9 mouse cellular contexts compared by ENCODE assay signal in the genomic region with DNA sequence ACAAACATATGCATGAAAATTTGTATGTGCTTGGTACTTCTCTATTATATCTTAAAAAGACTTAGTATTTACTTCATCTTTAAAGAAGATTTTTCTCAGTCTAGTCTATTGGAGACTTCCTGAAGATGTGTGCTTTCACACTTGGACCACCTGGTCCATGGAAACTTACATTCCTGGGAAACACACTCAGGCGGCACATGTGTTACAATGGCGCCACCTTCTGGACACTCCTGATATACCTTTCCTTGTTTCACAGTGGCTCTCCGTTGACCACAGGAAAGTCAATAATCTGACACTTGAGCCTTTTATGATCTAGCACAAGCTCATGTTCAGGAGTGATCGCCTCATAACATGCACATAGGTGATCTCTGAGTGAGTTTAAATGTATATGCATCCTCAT.
DNase-seq lines count a peak whose midpoint lies in the region; ATAC-seq and TF ChIP-seq lines count a peak whose summit lies in the region.
"Had no signal": no experiment of that assay in that cellular context is flagged by ENCODE, and none has a peak within 500 bp of the region (broad histone marks: within the 10 kb centered on the region; RNA-seq: fewer than 3 reads in every experiment).

No protein-coding gene starts in this region.

- TF ChIP-seq CTCF in cortical plate, adult 2 months (IDR thresholded peaks at IDR 0.05; ENCODE audit: extremely low read depth, insufficient read depth, low read length) = peak; percentile 87

- no peak overlapping the region for H3K4me2 ChIP-seq in liver, embryonic 13.5 days
- H3K4me2 ChIP-seq: embryonic facial prominence, embryonic 15.5 days had no signal

- 2% methylated on average over 4 of the region's 4 CpGs for WGBS in liver, embryonic 13.5 days (ENCODE audit: insufficient replicate concordance)

- no peak overlapping the region for H3K27ac ChIP-seq in cortical plate, adult 2 months (ENCODE audit: insufficient read depth, low read length)
- no peak overlapping the region for H3K27ac ChIP-seq in liver, embryonic 13.5 days
- H3K27ac ChIP-seq: embryonic facial prominence, embryonic 15.5 days had no signal

- H3K9ac ChIP-seq in liver, embryonic 13.5 days = no peak overlapping the region
- H3K9ac ChIP-seq: embryonic facial prominence, embryonic 15.5 days had no signal

- H3K4me3 ChIP-seq in cortical plate, adult 2 months (ENCODE audit: insufficient read depth, low read length) = no peak overlapping the region
- H3K4me3 ChIP-seq in liver, embryonic 13.5 days (replicated peaks) = no peak overlapping the region
- H3K4me3 ChIP-seq: embryonic facial prominence, embryonic 15.5 days had no signal

- peak; percentile 27 for DNase-seq in thymus, postnatal 4 days
- DNase-seq in thymus, postnatal 14 days = no peak
- DNase-seq in gastrocnemius, postnatal 25 days = peak; percentile 12
- DNase-seq in kidney, postnatal 14 days = peak; percentile 53
- DNase-seq in liver, embryonic 13.5 days = peak; percentile 1
- DNase-seq in ovary, postnatal 36 days (ENCODE audit: low spot score) = peak; percentile 24
- DNase-seq in thymus, postnatal 0 days (ENCODE audit: low spot score) = no peak

- TF ChIP-seq POLR2A in cortical plate, adult 2 months (IDR thresholded peaks at IDR 0.05; ENCODE audit: extremely low read depth, insufficient read depth, low read length) = no peak

- H3K4me1 ChIP-seq in cortical plate, adult 2 months (ENCODE audit: control insufficient read depth, insufficient read depth, low read length) = no peaks in the 10 kb centered on the region
- no peaks in the 10 kb centered on the region for H3K4me1 ChIP-seq in liver, embryonic 13.5 days (replicated peaks)
- H3K4me1 ChIP-seq: embryonic facial prominence, embryonic 15.5 days had no signal

- H3K9me3 ChIP-seq in liver, embryonic 13.5 days (replicated peaks) = no peaks in the 10 kb centered on the region
- H3K9me3 ChIP-seq: embryonic facial prominence, embryonic 15.5 days had no signal

- H3K27me3 ChIP-seq in liver, embryonic 13.5 days = no peaks in the 10 kb centered on the region
- H3K27me3 ChIP-seq: embryonic facial prominence, embryonic 15.5 days had no signal

- ATAC-seq in liver, embryonic 13.5 days (ENCODE audit: low read depth) = no peak

- no peaks in the 10 kb centered on the region for H3K36me3 ChIP-seq in liver, embryonic 13.5 days
- H3K36me3 ChIP-seq: embryonic facial prominence, embryonic 15.5 days had no signal

Comparison
In these comparisons a context has a peak if more than half of its experiments do, and no peak if none do; other contexts are left out.
1. DNase-seq: peak in thymus, postnatal 4 days (single experiment), gastrocnemius, postnatal 25 days (single experiment), kidney, postnatal 14 days (single experiment), liver, embryonic 13.5 days (single experiment) and ovary, postnatal 36 days (single experiment); none in thymus, postnatal 14 days (single experiment) and thymus, postnatal 0 days (single experiment).